Mouse (Mus musculus): ENCODE measurements around the gene 1700001P01Rik. TPM values are rescaled to one million over a fixed set of nuclear protein-coding genes. Genes with fewer than 3 reads are reported as not detected.

The 1700001P01Rik gene
- polyA plus RNA-seq, 1 experiment from 2014 or later: not detected

DNA sequence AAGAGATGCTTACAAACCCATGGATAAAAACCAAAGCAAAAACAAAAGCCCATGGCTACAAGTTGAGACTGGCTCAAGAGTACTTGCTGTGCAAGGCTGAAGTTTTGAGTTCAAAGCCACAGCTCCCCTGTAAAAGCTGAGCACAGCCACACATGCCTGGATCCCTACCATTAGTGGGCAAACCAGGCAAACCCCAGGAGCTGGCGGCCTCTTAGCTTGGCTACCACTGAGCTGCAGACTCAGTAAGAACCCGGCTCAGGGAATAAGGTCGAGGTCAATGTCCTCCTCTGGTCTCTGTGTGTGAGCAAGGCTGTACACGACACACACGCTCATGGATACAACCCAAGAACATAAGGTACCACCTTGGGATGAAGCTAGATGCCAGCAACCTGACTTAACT, 27.2 kb downstream of the 1700001P01Rik start:
- no peaks in the 10 kb centered on the region for H3K27me3 ChIP-seq (ENCODE audit: control insufficient read depth, insufficient read depth, low read depth, low read length)
- H3K9me3 ChIP-seq (replicated peaks; ENCODE audit: control insufficient read depth, low read length): no peaks in the 10 kb centered on the region
- H3K4me2 ChIP-seq (ENCODE audit: low read depth, low read length): no peak overlapping the region
- H3K4me1 ChIP-seq (ENCODE audit: control insufficient read depth, low read depth, low read length): peaks cover 12% of the 10 kb centered on the region
- H3K4me3 ChIP-seq (ENCODE audit: low read depth, low read length): no peak overlapping the region
- ATAC-seq (ENCODE audit: low read depth): no peak
- peaks cover 34% of the 10 kb centered on the region for H3K36me3 ChIP-seq (ENCODE audit: control insufficient read depth, insufficient read depth)
- 78% methylated on average over 5 of the region's 5 CpGs for WGBS (ENCODE audit: insufficient replicate concordance)
- H3K9ac ChIP-seq (ENCODE audit: low read depth, low read length): no peak overlapping the region
- no peak overlapping the region for H3K27ac ChIP-seq (ENCODE audit: low read length)

DNA sequence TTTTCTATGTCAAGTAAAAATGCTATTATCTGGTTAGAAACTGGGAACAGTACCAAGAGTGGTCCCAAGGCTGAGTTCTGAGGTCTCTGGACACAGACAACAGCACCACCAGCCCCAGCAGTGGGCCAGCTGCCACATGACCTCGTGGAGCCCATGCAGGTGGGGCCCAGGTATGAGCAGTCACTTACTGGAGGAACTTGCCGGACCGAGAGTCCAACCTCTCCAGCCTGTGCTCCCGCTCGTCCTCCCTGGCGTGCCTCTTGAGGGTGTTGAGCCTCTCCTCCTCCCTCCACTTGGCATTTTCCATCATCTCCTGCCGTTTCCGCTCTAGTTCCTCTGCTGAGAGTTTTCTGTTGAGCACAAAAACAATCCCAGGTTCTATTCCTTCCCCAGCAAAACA, 27.9 kb downstream of the 1700001P01Rik start:
- H3K27ac ChIP-seq (ENCODE audit: low read length): no peak overlapping the region
- peaks cover 19% of the 10 kb centered on the region for H3K4me1 ChIP-seq (ENCODE audit: control insufficient read depth, low read depth, low read length)
- no peak overlapping the region for H3K4me2 ChIP-seq (ENCODE audit: low read depth, low read length)
- peaks cover 28% of the 10 kb centered on the region for H3K36me3 ChIP-seq (ENCODE audit: control insufficient read depth, insufficient read depth)
- no peaks in the 10 kb centered on the region for H3K9me3 ChIP-seq (replicated peaks; ENCODE audit: control insufficient read depth, low read length)
- 83% methylated on average over 8 of the region's 8 CpGs for whole genome bisulfite sequencing (ENCODE audit: insufficient replicate concordance)
- no peak overlapping the region for H3K4me3 ChIP-seq (ENCODE audit: low read depth, low read length)
- H3K9ac ChIP-seq (ENCODE audit: low read depth, low read length): no peak overlapping the region
- no peaks in the 10 kb centered on the region for H3K27me3 ChIP-seq (ENCODE audit: control insufficient read depth, insufficient read depth, low read depth, low read length)
- ATAC-seq (ENCODE audit: low read depth): no peak

DNA sequence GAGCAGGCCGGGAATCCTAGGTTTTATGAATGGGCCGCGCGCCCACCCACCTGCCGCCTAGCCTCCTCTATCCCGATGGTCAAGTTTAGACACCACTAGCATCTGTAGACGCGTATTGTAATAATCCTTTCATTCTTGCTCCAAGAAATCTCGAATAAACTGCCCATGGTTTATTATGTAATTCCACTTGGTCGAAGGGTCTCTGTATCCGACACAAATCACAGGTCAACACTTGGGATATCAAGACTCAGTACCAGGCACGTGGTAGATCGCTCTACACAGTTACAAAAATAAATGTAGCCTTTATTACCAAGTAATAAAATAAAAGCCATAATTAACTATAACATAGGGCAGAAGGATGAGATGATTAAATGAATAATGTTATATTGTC, 30.4 kb downstream of the 1700001P01Rik start:
- Histone ChIP-seq H3K9me3 (replicated peaks; ENCODE audit: control insufficient read depth, low read length) (no peaks in the 10 kb centered on the region), H3K4me1 (ENCODE audit: control insufficient read depth, low read depth, low read length) (peaks cover 24% of the 10 kb centered on the region), H3K27ac (ENCODE audit: low read length) (no peak overlapping the region; the same call in 1 of the 2 replicates), H3K27me3 (ENCODE audit: control insufficient read depth, insufficient read depth, low read depth, low read length) (no peaks in the 10 kb centered on the region), H3K9ac (ENCODE audit: low read depth, low read length) (peak overlapping the region; percentile 92), H3K4me3 (ENCODE audit: low read depth, low read length) (peak overlapping the region; percentile 85), H3K4me2 (ENCODE audit: low read depth, low read length) (peak overlapping the region; percentile 89), H3K36me3 (ENCODE audit: control insufficient read depth, insufficient read depth) (peaks cover 11% of the 10 kb centered on the region)
- ATAC-seq (ENCODE audit: low read depth): no peak
- WGBS (ENCODE audit: insufficient replicate concordance): 6% methylated on average over 13 of the region's 13 CpGs

DNA sequence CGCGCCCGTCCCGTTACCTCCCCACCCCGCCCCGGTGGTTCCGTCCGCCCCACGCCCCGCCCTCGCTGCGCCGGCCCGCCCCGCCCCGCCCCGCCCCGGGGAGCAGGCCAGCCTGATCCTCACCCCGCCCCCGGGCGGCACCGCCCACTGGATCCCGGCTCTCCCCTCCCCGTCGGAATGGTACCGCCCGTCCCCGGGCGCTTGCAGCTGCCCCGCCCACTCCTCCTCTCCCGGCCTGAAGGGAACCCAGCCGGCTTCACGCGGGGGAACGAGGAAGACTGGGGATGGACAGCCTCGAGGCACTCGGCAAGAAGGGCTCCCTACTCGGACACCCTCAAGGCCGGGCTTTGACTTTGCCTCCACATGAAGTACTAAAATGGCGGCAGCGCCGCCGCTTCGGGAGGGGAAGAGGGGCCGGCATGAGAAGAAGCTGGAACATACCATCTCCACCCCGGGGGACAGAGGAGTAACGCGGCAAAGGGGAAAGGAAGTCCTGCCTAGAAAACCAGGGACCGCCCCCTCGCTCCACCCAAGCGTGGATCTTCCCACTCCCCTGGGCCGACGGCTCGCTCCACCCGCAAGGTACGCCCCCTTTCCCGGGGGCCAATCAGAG, 30.9 kb downstream of the 1700001P01Rik start:
- Histone ChIP-seq H3K27me3 (ENCODE audit: control insufficient read depth, insufficient read depth, low read depth, low read length) (no peaks in the 10 kb centered on the region), H3K9me3 (replicated peaks; ENCODE audit: control insufficient read depth, low read length) (no peaks in the 10 kb centered on the region), H3K9ac (ENCODE audit: low read depth, low read length) (peak overlapping the region; percentile 92), H3K36me3 (ENCODE audit: control insufficient read depth, insufficient read depth) (peaks cover 8% of the 10 kb centered on the region), H3K4me2 (ENCODE audit: low read depth, low read length) (peak overlapping the region; percentile 98), H3K27ac (ENCODE audit: low read length) (peak overlapping the region; percentile 88), H3K4me1 (ENCODE audit: control insufficient read depth, low read depth, low read length) (peaks cover 27% of the 10 kb centered on the region), H3K4me3 (ENCODE audit: low read depth, low read length) (peak overlapping the region; percentile 85)
- WGBS (ENCODE audit: insufficient replicate concordance): under 1% methylated on average over 35 of the region's 57 CpGs
- peak; percentile 92 for ATAC-seq (ENCODE audit: low read depth)

DNA sequence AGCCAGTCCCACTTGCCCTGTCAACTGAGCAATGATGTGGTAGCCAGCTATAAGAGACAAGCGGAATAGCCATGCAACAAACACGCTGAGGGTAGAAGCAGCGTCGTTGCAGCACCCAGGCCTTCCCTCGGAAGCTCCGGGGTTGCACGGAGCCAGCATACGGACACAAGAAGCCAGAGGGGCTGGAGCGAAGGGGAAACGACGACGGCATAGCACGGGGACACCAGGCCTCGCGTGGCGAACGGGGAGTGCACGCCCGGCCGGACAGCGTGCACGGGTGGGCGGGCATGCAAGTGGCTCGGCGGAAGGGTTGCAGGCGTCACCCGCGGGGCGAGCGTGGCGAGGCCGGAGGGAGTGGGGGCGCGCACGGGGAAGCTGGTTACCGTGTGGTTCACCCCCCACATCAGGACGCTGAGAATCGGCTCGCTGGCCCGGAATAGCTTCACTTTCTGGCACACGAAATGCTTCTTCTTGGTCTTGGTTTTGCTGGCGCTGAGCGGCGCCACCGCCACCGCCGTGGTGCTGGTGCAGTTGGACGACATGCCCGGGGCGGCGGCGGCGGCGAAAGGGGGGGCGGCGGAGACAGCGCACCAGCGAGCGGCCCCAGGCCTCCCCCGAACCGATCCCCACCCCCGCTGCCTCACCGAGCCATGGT, 31.5 kb downstream of the 1700001P01Rik start, which contains the start of gene Pip4k2b:
Gene Pip4k2b (minus strand): TSS at position 642 of the 655 bp plus-strand sequence.
- H3K9me3 ChIP-seq (replicated peaks; ENCODE audit: control insufficient read depth, low read length): no peaks in the 10 kb centered on the region
- H3K27me3 ChIP-seq (ENCODE audit: control insufficient read depth, insufficient read depth, low read depth, low read length): no peaks in the 10 kb centered on the region
- H3K9ac ChIP-seq (ENCODE audit: low read depth, low read length): peak within 1 kb of the TSS; percentile 92
- peaks cover 27% of the 10 kb centered on the region for H3K4me1 ChIP-seq (ENCODE audit: control insufficient read depth, low read depth, low read length)
- H3K36me3 ChIP-seq (ENCODE audit: control insufficient read depth, insufficient read depth): peaks cover 5% of the 10 kb centered on the region
- under 1% methylated on average over 52 of the region's 63 CpGs for WGBS (ENCODE audit: insufficient replicate concordance)
- H3K27ac ChIP-seq (ENCODE audit: low read length): peak within 1 kb of the TSS; percentile 88
- ATAC-seq (ENCODE audit: low read depth): peak; percentile 22
- H3K4me2 ChIP-seq (ENCODE audit: low read depth, low read length): peak within 1 kb of the TSS; percentile 98
- peak within 1 kb of the TSS; percentile 85 for H3K4me3 ChIP-seq (ENCODE audit: low read depth, low read length)

DNA sequence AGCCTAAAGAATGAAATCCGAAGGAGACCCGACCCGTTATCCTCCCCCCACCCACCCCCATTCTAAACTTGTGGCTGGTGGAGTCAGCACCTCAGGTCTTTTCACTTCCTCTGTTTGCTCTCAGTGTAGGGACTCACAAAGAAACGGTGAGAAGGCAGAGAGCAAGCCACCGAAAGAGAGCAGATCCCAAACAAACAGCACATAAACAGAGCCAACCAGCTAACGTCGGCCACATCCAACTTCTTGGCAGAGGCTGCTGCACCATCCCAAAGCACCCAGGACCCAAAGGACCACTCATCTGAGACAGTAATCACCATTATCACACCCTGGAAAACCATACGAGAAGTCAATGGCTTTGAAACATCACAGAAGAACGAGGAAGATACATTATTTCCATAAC, 32.3 kb downstream of the 1700001P01Rik start:
- H3K27me3 ChIP-seq (ENCODE audit: control insufficient read depth, insufficient read depth, low read depth, low read length): no peaks in the 10 kb centered on the region
- peak overlapping the region; percentile 98 for H3K4me2 ChIP-seq (ENCODE audit: low read depth, low read length)
- ATAC-seq (ENCODE audit: low read depth): no peak
- peak overlapping the region; percentile 90 for H3K9ac ChIP-seq (ENCODE audit: low read depth, low read length)
- H3K9me3 ChIP-seq (replicated peaks; ENCODE audit: control insufficient read depth, low read length): no peaks in the 10 kb centered on the region
- H3K4me3 ChIP-seq (ENCODE audit: low read depth, low read length): peak overlapping the region; percentile 85
- peaks cover 27% of the 10 kb centered on the region for H3K4me1 ChIP-seq (ENCODE audit: control insufficient read depth, low read depth, low read length)
- 0 out of 2 replicates have a peak overlapping the region, but pooled peaks have one; percentile 6 for H3K27ac ChIP-seq (ENCODE audit: low read length)
- WGBS (ENCODE audit: insufficient replicate concordance): 5% methylated on average over 9 of the region's 9 CpGs
- H3K36me3 ChIP-seq (ENCODE audit: control insufficient read depth, insufficient read depth): peaks cover 5% of the 10 kb centered on the region

DNA sequence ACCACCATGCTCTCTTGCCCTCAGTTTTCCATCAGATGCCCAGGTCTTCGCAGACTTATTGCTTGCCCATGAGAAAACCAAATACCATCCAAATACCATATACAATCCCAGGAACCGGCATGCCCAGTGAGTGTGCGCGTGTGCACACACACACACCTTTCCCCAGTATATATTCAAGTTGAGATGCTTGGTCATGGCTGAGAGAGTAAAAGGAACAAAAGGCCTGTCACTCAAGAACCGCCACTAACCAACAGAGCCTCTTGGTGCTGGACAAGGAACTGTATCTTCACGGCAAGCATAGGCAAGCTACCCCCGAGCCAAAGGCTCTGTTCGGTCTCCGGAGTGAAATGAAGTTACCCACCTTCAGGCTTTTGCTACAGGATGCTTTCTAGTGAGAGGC, 33.1 kb downstream of the 1700001P01Rik start:
- Histone ChIP-seq H3K36me3 (ENCODE audit: control insufficient read depth, insufficient read depth) (peaks cover under 1% of the 10 kb centered on the region), H3K27me3 (ENCODE audit: control insufficient read depth, insufficient read depth, low read depth, low read length) (no peaks in the 10 kb centered on the region), H3K4me1 (ENCODE audit: control insufficient read depth, low read depth, low read length) (peaks cover 27% of the 10 kb centered on the region), H3K9ac (ENCODE audit: low read depth, low read length) (no peak overlapping the region), H3K4me3 (ENCODE audit: low read depth, low read length) (peak overlapping the region; percentile 85; the same call in 1 of the 2 replicates), H3K27ac (ENCODE audit: low read length) (no peak overlapping the region), H3K9me3 (replicated peaks; ENCODE audit: control insufficient read depth, low read length) (no peaks in the 10 kb centered on the region), H3K4me2 (ENCODE audit: low read depth, low read length) (peak overlapping the region; percentile 98; the same call in 1 of the 2 replicates)
- WGBS (ENCODE audit: insufficient replicate concordance): 63% methylated on average over 9 of the region's 9 CpGs
- no peak for ATAC-seq (ENCODE audit: low read depth)

DNA sequence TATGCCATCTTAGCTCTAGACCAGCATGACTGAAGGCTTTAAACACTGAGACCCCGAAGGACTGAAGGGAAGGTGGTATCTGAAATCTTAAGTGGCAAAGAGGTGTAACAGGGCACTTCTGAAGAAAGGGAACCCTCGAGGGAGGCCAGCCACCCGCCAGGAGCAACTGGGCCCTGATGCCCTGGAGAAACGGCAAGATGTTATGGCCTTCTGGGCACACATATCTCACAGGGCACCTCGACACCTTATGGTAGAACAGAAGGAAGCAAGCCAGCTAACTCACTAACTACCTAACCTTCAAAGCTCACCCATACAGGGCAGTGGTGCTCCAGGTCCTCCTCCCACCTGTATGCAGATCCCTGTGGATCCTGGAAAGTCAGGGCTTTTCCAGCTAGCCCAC, 33.6 kb downstream of the 1700001P01Rik start:
- no peak overlapping the region for H3K4me3 ChIP-seq (ENCODE audit: low read depth, low read length)
- no peaks in the 10 kb centered on the region for H3K27me3 ChIP-seq (ENCODE audit: control insufficient read depth, insufficient read depth, low read depth, low read length)
- no peak overlapping the region for H3K4me2 ChIP-seq (ENCODE audit: low read depth, low read length)
- no peak overlapping the region for H3K27ac ChIP-seq (ENCODE audit: low read length)
- WGBS (ENCODE audit: insufficient replicate concordance): 75% methylated on average over 5 of the region's 5 CpGs
- H3K9ac ChIP-seq (ENCODE audit: low read depth, low read length): no peak overlapping the region
- H3K36me3 ChIP-seq (ENCODE audit: control insufficient read depth, insufficient read depth): no peaks in the 10 kb centered on the region
- no peaks in the 10 kb centered on the region for H3K9me3 ChIP-seq (replicated peaks; ENCODE audit: control insufficient read depth, low read length)
- peaks cover 27% of the 10 kb centered on the region for H3K4me1 ChIP-seq (ENCODE audit: control insufficient read depth, low read depth, low read length)
- no peak for ATAC-seq (ENCODE audit: low read depth)

DNA sequence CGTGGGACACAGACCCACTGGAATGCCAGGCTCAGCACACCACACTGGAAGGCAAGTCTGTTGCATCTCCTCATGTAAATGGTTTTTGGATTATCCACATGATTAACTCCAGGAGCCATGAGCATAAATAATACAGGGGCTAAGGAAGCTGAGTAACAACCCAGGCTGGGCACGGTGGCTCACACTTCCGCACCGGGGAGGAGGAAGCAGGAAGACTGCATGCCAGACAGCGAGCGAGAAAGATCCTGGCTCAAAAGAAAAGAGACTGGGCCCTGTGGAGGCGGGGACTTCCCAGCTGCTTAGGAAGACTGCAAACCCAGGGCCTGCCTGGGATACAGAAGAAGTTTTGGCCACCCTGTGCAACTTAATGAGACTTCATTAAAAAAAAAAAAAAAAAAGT, 35.5 kb downstream of the 1700001P01Rik start:
- H3K36me3 ChIP-seq (ENCODE audit: control insufficient read depth, insufficient read depth): no peaks in the 10 kb centered on the region
- peaks cover 22% of the 10 kb centered on the region for H3K4me1 ChIP-seq (ENCODE audit: control insufficient read depth, low read depth, low read length)
- H3K27ac ChIP-seq (ENCODE audit: low read length): no peak overlapping the region
- H3K9ac ChIP-seq (ENCODE audit: low read depth, low read length): no peak overlapping the region
- no peaks in the 10 kb centered on the region for H3K27me3 ChIP-seq (ENCODE audit: control insufficient read depth, insufficient read depth, low read depth, low read length)
- H3K4me3 ChIP-seq (ENCODE audit: low read depth, low read length): no peak overlapping the region
- no peaks in the 10 kb centered on the region for H3K9me3 ChIP-seq (replicated peaks; ENCODE audit: control insufficient read depth, low read length)
- no peak overlapping the region for H3K4me2 ChIP-seq (ENCODE audit: low read depth, low read length)
- ATAC-seq (ENCODE audit: low read depth): no peak
- WGBS (ENCODE audit: insufficient replicate concordance): 52% methylated on average over 7 of the region's 7 CpGs
